Comparison of ENCODE assay signal across 3 mouse cellular contexts in genomic region chr5:3208293-3208692, GRCm38 (mm10).
DNase-seq lines count a peak whose midpoint lies in the region; ATAC-seq and TF ChIP-seq lines count a peak whose summit lies in the region.
"Not testable (repeated sequence)": the region's sequence is repeated elsewhere in the genome, so short reads cannot be mapped to it uniquely, and the experiment has no call there.

No protein-coding gene starts in this region.

- not testable (repeated sequence) for H3K27ac ChIP-seq in MEL (ENCODE audit: control insufficient read depth, low read depth, low read length)

- H3K9ac ChIP-seq in MEL (ENCODE audit: control insufficient read depth, low read depth, low read length, poor library complexity, severe bottlenecking): not testable (repeated sequence)

- not testable (repeated sequence) for TF ChIP-seq RAD21 in MEL (IDR thresholded peaks at IDR 0.05; ENCODE audit: low read depth, low read length)

- not testable (repeated sequence) for H3K27me3 ChIP-seq in G1E (ENCODE audit: insufficient read depth, low read length); MEL (ENCODE audit: control insufficient read depth in 1 of 2, insufficient read depth in 2 of 2, low read length in 2 of 2)

- H3K79me2 ChIP-seq in MEL (ENCODE audit: control insufficient read depth, insufficient read depth, low read length, poor library complexity): not testable (repeated sequence)

- peak; percentile 58 for ATAC-seq in G1E (ENCODE audit: extremely low read depth, insufficient number of reproducible peaks, low FRiP score, poor library complexity, severe bottlenecking)

- DNase-seq in G1E (ENCODE audit: low spot score); MEL (ENCODE audit: low read depth, low spot score): not testable (repeated sequence)
- DNase-seq in heart, adult 11 months: peak; percentile 82

- not testable (repeated sequence) for TF ChIP-seq EP300 in MEL (IDR thresholded peaks at IDR 0.05; ENCODE audit: low read depth in 1 of 2, low read length in 2 of 2)

- H3K4me1 ChIP-seq in G1E (ENCODE audit: insufficient read depth, low read depth, low read length): peaks cover 15% of the 10 kb centered on the region; the same call in 1 of the 2 replicates
- H3K4me1 ChIP-seq in MEL (ENCODE audit: control insufficient read depth in 1 of 2, insufficient read depth in 2 of 2, low read length in 2 of 2): not testable (repeated sequence)

- H3K9me3 ChIP-seq in G1E (replicated peaks); MEL (replicated peaks; ENCODE audit: insufficient read depth, low read length): not testable (repeated sequence)

- TF ChIP-seq POLR2A in MEL (IDR thresholded peaks at IDR 0.05; ENCODE audit: control insufficient read depth in 1 of 2, insufficient read depth in 1 of 2, low read depth in 1 of 2, low read length in 2 of 2, poor library complexity in 1 of 2): not testable (repeated sequence)

- not testable (repeated sequence) for TF ChIP-seq CTCF in G1E (IDR thresholded peaks at IDR 0.05; ENCODE audit: low read depth, low read length); MEL (IDR thresholded peaks at IDR 0.05 in 2 of 3, conservative IDR thresholded peaks at IDR 0.05 in 1 of 3; ENCODE audit: control insufficient read depth in 1 of 3, insufficient read depth in 1 of 3, low read depth in 2 of 3, low read length in 3 of 3, poor library complexity in 1 of 3, severe bottlenecking in 1 of 3)

- not testable (repeated sequence) for H3K4me3 ChIP-seq in G1E (ENCODE audit: low read depth, low read length); MEL (ENCODE audit: control insufficient read depth in 1 of 2, insufficient read depth in 1 of 2, low read depth in 2 of 2, low read length in 2 of 2)

- not testable (repeated sequence) for H3K36me3 ChIP-seq in G1E (replicated peaks); MEL (ENCODE audit: control insufficient read depth in 1 of 2, insufficient read depth in 2 of 2, low read length in 2 of 2)

TF ChIP-seq in MEL, 35 proteins besides CTCF, POLR2A, EP300 and RAD21:
- TF ChIP-seq TAL1 (IDR thresholded peaks at IDR 0.05; ENCODE audit: low read length): peak; percentile 5; the same call in 1 of the 2 replicates
